Comparison of ENCODE assay signal across 21 mouse cellular contexts in the genomic region with DNA sequence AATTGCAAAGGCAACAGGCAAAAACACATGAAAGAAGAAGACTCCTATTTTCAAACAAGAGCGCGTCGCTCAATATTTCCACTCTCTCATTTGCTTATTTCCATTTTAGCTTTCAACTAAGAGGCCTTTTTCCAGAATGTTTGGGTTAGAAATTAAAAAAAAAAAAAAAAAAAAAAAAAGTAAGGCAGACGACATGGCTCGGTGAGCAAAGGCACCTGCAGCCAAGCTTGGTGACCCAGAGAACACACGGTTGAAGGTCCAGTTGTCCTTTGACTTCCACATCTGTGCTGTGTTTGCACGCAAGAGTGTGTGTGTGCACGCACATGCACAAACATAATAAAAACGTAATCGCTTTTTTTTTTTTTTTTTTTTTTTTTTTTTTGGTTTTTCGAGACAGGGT.
"Had no signal": no experiment of that assay in that cellular context is flagged by ENCODE, and none has a peak within 500 bp of the region (broad histone marks: within the 10 kb centered on the region; RNA-seq: fewer than 3 reads in every experiment).

No protein-coding gene starts in this region.

- H3K9ac ChIP-seq: liver, embryonic 12.5 days; liver, embryonic 15.5 days; lung, embryonic 15.5 days; midbrain, embryonic 13.5 days; neural tube, embryonic 13.5 days had no signal

- H3K4me2 ChIP-seq: liver, embryonic 12.5 days; liver, embryonic 15.5 days; lung, embryonic 15.5 days; midbrain, embryonic 13.5 days; neural tube, embryonic 13.5 days had no signal

- H3K27me3 ChIP-seq: liver, embryonic 12.5 days; liver, embryonic 15.5 days; lung, embryonic 15.5 days; midbrain, embryonic 13.5 days had no signal

- H3K36me3 ChIP-seq: liver, embryonic 12.5 days; liver, embryonic 15.5 days; lung, embryonic 15.5 days; midbrain, embryonic 10.5 days; midbrain, embryonic 13.5 days; neural tube, embryonic 13.5 days had no signal

- H3K27ac ChIP-seq: hindbrain, postnatal 0 days; layer of hippocampus, adult 2 months; liver, embryonic 12.5 days; liver, embryonic 15.5 days; lung, embryonic 15.5 days; midbrain, embryonic 10.5 days; midbrain, embryonic 13.5 days; neural tube, embryonic 13.5 days; stomach, postnatal 0 days had no signal

- H3K4me3 ChIP-seq: layer of hippocampus, adult 2 months; liver, embryonic 12.5 days; liver, embryonic 15.5 days; lung, embryonic 15.5 days; megakaryocyte, embryonic 14.5 days; midbrain, embryonic 10.5 days; midbrain, embryonic 13.5 days; myocyte; neural tube, embryonic 13.5 days had no signal

- H3K4me1 ChIP-seq: liver, embryonic 12.5 days; liver, embryonic 15.5 days; lung, embryonic 15.5 days; midbrain, embryonic 10.5 days; midbrain, embryonic 13.5 days; neural tube, embryonic 13.5 days had no signal

- ATAC-seq: hindbrain, postnatal 0 days; inflammation-experienced regulatory T-cells, adult 6 months; intestine, embryonic 16.5 days; liver, embryonic 12.5 days; midbrain, embryonic 13.5 days; midbrain, embryonic 16.5 days had no signal

- DNase-seq: layer of hippocampus, adult 9-11 months; lung, adult 18-20 months; lung, postnatal 10 days; lung, postnatal 36 days; thymus, adult 2 months; thymus, postnatal 14 days; thymus, postnatal 4 days had no signal

- H3K9me3 ChIP-seq: liver, embryonic 12.5 days; liver, embryonic 15.5 days; lung, embryonic 15.5 days; megakaryocyte, embryonic 14.5 days; midbrain, embryonic 10.5 days; midbrain, embryonic 13.5 days; neural tube, embryonic 13.5 days had no signal
